Mouse (Mus musculus): ENCODE data around the gene Klhl30.

GRCm38 (mm10) chr1:91325488-91326042 lies 25.3 kb upstream of the Klhl30 start:
- TF ChIP-seq CTCF (IDR thresholded peaks at IDR 0.05; ENCODE audit: control insufficient read depth, insufficient read depth, insufficient read length) (no peak), FOSL1 (IDR thresholded peaks at IDR 0.05; ENCODE audit: insufficient read depth, low read length, poor library complexity, severe bottlenecking) (no peak), MAX (IDR thresholded peaks at IDR 0.05) (no peak), USF1 (IDR thresholded peaks at IDR 0.05; ENCODE audit: low read depth) (no peak)

Data from C2C12 (cell line).